ENCODE assay signal across 7 mouse cellular contexts in genomic region chr4:145213999-145214785, GRCm38 (mm10). TPM values are rescaled to one million over a fixed set of nuclear protein-coding genes. Genes with fewer than 3 reads are reported as not detected.
DNase-seq lines count a peak whose midpoint lies in the region; ATAC-seq lines count a peak whose summit lies in the region.

No protein-coding gene starts in this region.

- no peak overlapping the region for H3K9ac ChIP-seq in embryonic facial prominence, embryonic 12.5 days
- no peak overlapping the region for H3K9ac ChIP-seq in limb, embryonic 12.5 days (replicated peaks)
- H3K9ac ChIP-seq in midbrain, embryonic 15.5 days: no peak overlapping the region

- H3K4me3 ChIP-seq in embryonic facial prominence, embryonic 12.5 days: no peak overlapping the region
- H3K4me3 ChIP-seq in limb, embryonic 12.5 days (replicated peaks): no peak overlapping the region
- H3K4me3 ChIP-seq in midbrain, embryonic 15.5 days: no peak overlapping the region

- peak; percentile 61 for ATAC-seq in embryonic facial prominence, embryonic 12.5 days (ENCODE audit: insufficient number of reproducible peaks, insufficient read depth, low FRiP score, low TSS enrichment)
- peak; percentile 71 for ATAC-seq in limb, embryonic 12.5 days (ENCODE audit: insufficient number of reproducible peaks, insufficient read depth, low FRiP score, low TSS enrichment, low read depth)
- peak; percentile 93 for ATAC-seq in midbrain, embryonic 15.5 days (replicated peaks)

- H3K4me1 ChIP-seq in embryonic facial prominence, embryonic 12.5 days: peaks cover 11% of the 10 kb centered on the region; the same call in 1 of the 2 replicates
- peaks cover 7% of the 10 kb centered on the region for H3K4me1 ChIP-seq in limb, embryonic 12.5 days (replicated peaks)
- peaks cover 14% of the 10 kb centered on the region; the same call in 1 of the 2 replicates for H3K4me1 ChIP-seq in midbrain, embryonic 15.5 days

- WGBS in embryonic facial prominence, embryonic 12.5 days: 34% methylated on average over 8 of the region's 8 CpGs
- 38% methylated on average over 8 of the region's 8 CpGs for WGBS in limb, embryonic 12.5 days
- WGBS in midbrain, embryonic 15.5 days: 26% methylated on average over 8 of the region's 8 CpGs

- H3K27ac ChIP-seq in embryonic facial prominence, embryonic 12.5 days: no peak overlapping the region
- no peak overlapping the region for H3K27ac ChIP-seq in limb, embryonic 12.5 days
- peak overlapping the region; percentile 26; the same call in 1 of the 2 replicates for H3K27ac ChIP-seq in midbrain, embryonic 15.5 days

- H3K36me3 ChIP-seq in embryonic facial prominence, embryonic 12.5 days: no peaks in the 10 kb centered on the region
- no peaks in the 10 kb centered on the region for H3K36me3 ChIP-seq in limb, embryonic 12.5 days
- no peaks in the 10 kb centered on the region for H3K36me3 ChIP-seq in midbrain, embryonic 15.5 days (replicated peaks)

- no peak overlapping the region for H3K4me2 ChIP-seq in embryonic facial prominence, embryonic 12.5 days (replicated peaks)
- no peak overlapping the region for H3K4me2 ChIP-seq in limb, embryonic 12.5 days
- H3K4me2 ChIP-seq in midbrain, embryonic 15.5 days: no peak overlapping the region

- no peaks in the 10 kb centered on the region for H3K9me3 ChIP-seq in embryonic facial prominence, embryonic 12.5 days
- H3K9me3 ChIP-seq in limb, embryonic 12.5 days: no peaks in the 10 kb centered on the region
- no peaks in the 10 kb centered on the region for H3K9me3 ChIP-seq in midbrain, embryonic 15.5 days

- H3K27me3 ChIP-seq in embryonic facial prominence, embryonic 12.5 days: no peaks in the 10 kb centered on the region
- H3K27me3 ChIP-seq in limb, embryonic 12.5 days: no peaks in the 10 kb centered on the region
- no peaks in the 10 kb centered on the region for H3K27me3 ChIP-seq in midbrain, embryonic 15.5 days (replicated peaks)

- peak; percentile 95 for DNase-seq in adrenal gland, postnatal 14 days
- DNase-seq in heart, adult 8-10 months (ENCODE audit: low spot score): peak; percentile 95
- peak; percentile 80 to 94 for DNase-seq in kidney, adult 8-10 months
- DNase-seq in spleen, adult 18-20 months: peak; percentile 73 to 91

RNA-seq across cellular contexts. Expression of gene Vps13d, which starts 19.4 kb away (rescaled TPM):
- 47.6 and 52.2 TPM in 2 replicates for total RNA-seq in adrenal gland, postnatal 14 days (2021)
- 6.9 and 8.2 TPM in 2 replicates for polyA plus RNA-seq in embryonic facial prominence, embryonic 12.5 days (2016; fragmentation: Nextera tagmentation; extraction: Ambion mirVana)
- 10 to 100 TPM; 76.7 to 88.3 (median 79.4) TPM for total RNA-seq in heart, adult 8-10 months (2022)
- polyA plus RNA-seq in limb, embryonic 12.5 days (2016; fragmentation: Nextera tagmentation; extraction: Ambion mirVana): 10.1 and 11.6 TPM in 2 replicates
- 9.6 and 11.1 TPM in 2 replicates for polyA plus RNA-seq in midbrain, embryonic 15.5 days (2015; fragmentation: Nextera tagmentation; extraction: Ambion mirVana)

RNA-seq across cellular contexts. Expression of gene Tnfrsf1b, which starts 32.5 kb away (rescaled TPM):
- 6.3 and 9.0 TPM in 2 replicates for total RNA-seq in adrenal gland, postnatal 14 days (2021)
- 1.6 and 1.8 TPM in 2 replicates for polyA plus RNA-seq in embryonic facial prominence, embryonic 12.5 days (2016; fragmentation: Nextera tagmentation; extraction: Ambion mirVana)
- total RNA-seq in heart, adult 8-10 months (2022): 1 to 10 TPM; 4.6 to 7.7 (median 5.3) TPM
- 2.1 and 2.5 TPM in 2 replicates for polyA plus RNA-seq in limb, embryonic 12.5 days (2016; fragmentation: Nextera tagmentation; extraction: Ambion mirVana)
- polyA plus RNA-seq in midbrain, embryonic 15.5 days (2015; fragmentation: Nextera tagmentation; extraction: Ambion mirVana): 3.1 and 4.3 TPM in 2 replicates
